Mouse (Mus musculus) Patski (cell line): ENCODE measurements around the gene Ptdss2. TPM values are rescaled to one million over a fixed set of nuclear protein-coding genes. Genes with fewer than 3 reads are reported as not detected.

Experiments used
- ATAC-seq: fragments of 100-300 bp; one replicate; pipeline ENCODE4 v1.8.0; 2021
- CTCF ChIA-PET: fragments of 350-600 bp; sonication (Branson Sonifier 250); formaldehyde crosslinking; loops from one replicate; lab custom pipeline; 2022; ENCODE audit warnings: inconsistent platforms; lab: Charles Lee
- POLR2A ChIA-PET: fragments of 350-600 bp; sonication (Branson Sonifier 250); formaldehyde crosslinking; loops from one replicate; lab custom pipeline; 2022; ENCODE audit warnings: antibody characterized with exemption, inconsistent platforms; lab: Charles Lee
- DNase-seq: peaks from one replicate; pipeline ENCODE4 v3.0.0-alpha.2; 2011; ENCODE audit warnings: low read depth, low spot score
- H3K27me3 ChIP-seq: fragments of 371-371 bp; one replicate; pipeline ENCODE4 v1.5.1; 2021
- CTCF ChIP-seq: fragments of 100-300 bp; IDR thresholded peaks from one replicate; pipeline ENCODE4 v1.5.1; 2021
- in situ Hi-C: fragments of 300-500 bp; cut with MboI; formaldehyde crosslinking; loops from 3 replicates; pipeline ENCODE4 v1.11.1; 2018; ENCODE audit warnings: low pct_unique_long_range_greater_than_20kb, mixed read lengths
- polyA plus RNA-seq: library from polyadenylated mRNA; unstranded; gene quantifications from one replicate; pipeline ENCODE4 v1.2.3, GENCODE M21; 2021

Ptdss2 gene
- 96.0 TPM for polyA plus RNA-seq

- in situ Hi-C loops = no loop called here
- no peak for TF ChIP-seq CTCF
- no peak for ATAC-seq
- no peaks in the 10 kb centered on the region for H3K27me3 ChIP-seq
- POLR2A ChIA-PET = interaction anchor here (1.8 kb wide), 1 partner anchor 71 kb away, joined by 4 read pairs; the partner anchor contains the start of gene Hras
- DNase-seq = no peak
- CTCF ChIA-PET = interaction anchor here (1.9 kb wide), 1 partner anchor 55 kb away, joined by 5 read pairs; no protein-coding TSS in a partner anchor
Measured at GRCm38 (mm10) chr7:141122245-141122644, at the start of gene Ptdss2. Gene Ptdss2 (plus strand): TSS chr7:141122382.

- ChIA-PET CTCF (interaction anchor here (0.9 to 1.9 kb wide), 3 partner anchors 8 to 103 kb away, joined by 3 to 4 read pairs (median 3); no protein-coding TSS in a partner anchor), POLR2A (no interaction called here)
- ATAC-seq = no peak
- no peak for TF ChIP-seq CTCF
- DNase-seq = no peak
- no peaks in the 10 kb centered on the region for H3K27me3 ChIP-seq
- in situ Hi-C loops = no loop called here
Measured at GRCm38 (mm10) chr7:141073782-141074181, 48.4 kb upstream of the Ptdss2 start.

GRCm38 (mm10) chr7:141077841-141078240 is 44.3 kb upstream of the Ptdss2 start, which contains the start of gene Pkp3:
Gene Pkp3 (plus strand): TSS chr7:141078218.
- ChIA-PET CTCF (interaction anchor here (2.0 kb wide), 1 partner anchor 8 kb away, joined by 7 read pairs; no protein-coding TSS in a partner anchor), POLR2A (no interaction called here)
- in situ Hi-C loops = no loop called here
- ATAC-seq = no peak
- H3K27me3 ChIP-seq = no peaks in the 10 kb centered on the region
- no peak for TF ChIP-seq CTCF
- no peak for DNase-seq

GRCm38 (mm10) chr7:141078876-141079275 is 43.3 kb upstream of the Ptdss2 start:
- H3K27me3 ChIP-seq = no peaks in the 10 kb centered on the region
- ChIA-PET CTCF (interaction anchor here (2.0 kb wide), 1 partner anchor 9 kb away, joined by 7 read pairs; no protein-coding TSS in a partner anchor), POLR2A (no interaction called here)
- in situ Hi-C loops = no loop called here
- ATAC-seq (peak; percentile 36), DNase-seq (no peak)
- no peak for TF ChIP-seq CTCF

- no peak for TF ChIP-seq CTCF
- in situ Hi-C loops = no loop called here
- no peaks in the 10 kb centered on the region for H3K27me3 ChIP-seq
- POLR2A ChIA-PET = no interaction called here
- ATAC-seq (no peak), DNase-seq (no peak)
- CTCF ChIA-PET = interaction anchor here (2.0 kb wide), 1 partner anchor 9 kb away, joined by 7 read pairs; no protein-coding TSS in a partner anchor
Measured at GRCm38 (mm10) chr7:141079481-141080449, 42.4 kb upstream of the Ptdss2 start.

GRCm38 (mm10) chr7:141087894-141088293 is 34.3 kb upstream of the Ptdss2 start:
- POLR2A ChIA-PET = no interaction called here
- DNase-seq (no peak), ATAC-seq (no peak)
- CTCF ChIA-PET = no interaction called here
- in situ Hi-C loops = no loop called here
- no peaks in the 10 kb centered on the region for H3K27me3 ChIP-seq
- no peak for TF ChIP-seq CTCF

GRCm38 (mm10) chr7:141088473-141088872 is 33.7 kb upstream of the Ptdss2 start:
- POLR2A ChIA-PET = no interaction called here
- no peak for ATAC-seq
- no peak for TF ChIP-seq CTCF
- in situ Hi-C loops = no loop called here
- no peaks in the 10 kb centered on the region for H3K27me3 ChIP-seq
- DNase-seq = no peak
- CTCF ChIA-PET = no interaction called here

GRCm38 (mm10) chr7:141090228-141090627 is 32.0 kb upstream of the Ptdss2 start:
- POLR2A ChIA-PET = no interaction called here
- no peak for TF ChIP-seq CTCF
- ATAC-seq = no peak
- H3K27me3 ChIP-seq = no peaks in the 10 kb centered on the region
- DNase-seq = no peak
- in situ Hi-C loops = no loop called here
- CTCF ChIA-PET = interaction anchor here (0.8 to 1.2 kb wide), 2 partner anchors 18 to 20 kb away, joined by 3 read pairs; no protein-coding TSS in a partner anchor

GRCm38 (mm10) chr7:141092051-141092735 is 30.0 kb upstream of the Ptdss2 start:
- ChIA-PET POLR2A (no interaction called here), CTCF (no interaction called here)
- H3K27me3 ChIP-seq = no peaks in the 10 kb centered on the region
- DNase-seq (no peak), ATAC-seq (no peak)
- in situ Hi-C loops = no loop called here
- TF ChIP-seq CTCF = no peak

GRCm38 (mm10) chr7:141093950-141094349 is 28.2 kb upstream of the Ptdss2 start:
- H3K27me3 ChIP-seq = no peaks in the 10 kb centered on the region
- DNase-seq (no peak), ATAC-seq (peak; percentile 50)
- in situ Hi-C loops = no loop called here
- POLR2A ChIA-PET = no interaction called here
- no peak for TF ChIP-seq CTCF
- CTCF ChIA-PET = interaction anchor here (1.8 kb wide), 1 partner anchor 29 kb away, joined by 4 read pairs; no protein-coding TSS in a partner anchor
